Mouse (Mus musculus): ENCODE data around the gene Klhl22.

- TF ChIP-seq CTCF (IDR thresholded peaks at IDR 0.05; ENCODE audit: borderline replicate concordance, control insufficient read depth, extremely low read depth, insufficient read depth, low read length, poor library complexity) = no peak
- TF ChIP-seq POLR2A (IDR thresholded peaks at IDR 0.05; ENCODE audit: control insufficient read depth, extremely low read depth, insufficient read depth, low read length, poor library complexity) = no peak
Observed at GRCm38 (mm10) chr16:17764108-17764511, 4.7 kb downstream of the Klhl22 start.

Measured in thymus, adult 2 months (tissue).